Mouse (Mus musculus) myocyte (in vitro differentiated cells): ENCODE data around the gene Crebrf.

ENCODE experiments used
- E2F4 ChIP-seq: IDR thresholded peaks from one replicate; pipeline ENCODE4 v1.6.1; 2011; ENCODE audit warnings: mild to moderate bottlenecking, control low read depth, moderate library complexity; ENCODE audit not compliant: insufficient read depth
- REST ChIP-seq: IDR thresholded peaks from one replicate; pipeline ENCODE4 v1.6.1; 2011; ENCODE audit warnings: mild to moderate bottlenecking, control low read depth, moderate library complexity; ENCODE audit not compliant: insufficient read depth, insufficient read length

DNA sequence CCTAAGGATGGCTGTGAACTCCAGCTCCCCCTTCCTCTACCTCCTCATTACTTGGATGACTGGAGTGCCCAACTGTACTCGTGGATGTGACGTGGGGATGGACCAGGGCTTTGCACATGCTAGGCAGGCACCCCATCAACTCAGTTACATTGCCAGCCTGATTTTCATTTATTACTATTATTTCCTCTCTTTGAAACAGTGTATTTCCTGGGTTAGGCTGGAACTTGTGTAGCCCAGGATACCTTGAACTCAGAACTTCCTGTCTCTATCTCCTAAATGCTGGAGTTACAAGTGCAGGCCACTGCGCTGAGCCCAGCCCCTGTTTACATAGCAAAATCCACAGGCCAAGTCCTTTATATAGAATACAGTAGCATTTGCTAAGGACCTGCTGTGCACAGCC is 87.4 kb downstream of the Crebrf start:
- no peak for TF ChIP-seq REST
- TF ChIP-seq E2F4 = no peak
